ENCODE assay signal across 8 mouse cellular contexts in genomic region chrX:7790309-7790708, GRCm38 (mm10). TPM values are rescaled to one million over a fixed set of nuclear protein-coding genes. Genes with fewer than 3 reads are reported as not detected.
DNase-seq lines count a peak whose midpoint lies in the region; ATAC-seq and TF ChIP-seq lines count a peak whose summit lies in the region.

No protein-coding gene starts in this region.

- intact Hi-C loops in gastrocnemius, postnatal 14 days (cut with DNase I; ENCODE audit: low total_unique reads), result no loop called here

- no peaks in the 10 kb centered on the region for H3K36me3 ChIP-seq in kidney, postnatal 0 days (ENCODE audit: insufficient read depth, low read length)
- H3K36me3 ChIP-seq in hindbrain, embryonic 11.5 days (ENCODE audit: control insufficient read depth, insufficient read depth, low read length), result no peaks in the 10 kb centered on the region
- H3K36me3 ChIP-seq in midbrain, embryonic 16.5 days (ENCODE audit: control insufficient read depth, insufficient read depth, low read length), result 0 out of 2 replicates have a peak, but pooled peaks cover 3% of the 10 kb centered on the region

- peak; percentile 13 for DNase-seq in kidney, postnatal 0 days (ENCODE audit: low spot score)
- DNase-seq in kidney, adult 11 months, result no peak
- DNase-seq in adipocyte (ENCODE audit: low spot score), result peak; percentile 23
- no peak for DNase-seq in hindbrain, embryonic 11.5 days (ENCODE audit: low spot score)
- DNase-seq in adrenal gland, adult (ENCODE audit: inconsistent age in 2 of 2, low spot score in 1 of 2), result no peak
- DNase-seq in thymus, postnatal 0 days (ENCODE audit: low spot score), result no peak
- DNase-seq in gastrocnemius, postnatal 14 days, result no peak

- no peak for ATAC-seq in kidney, postnatal 0 days (replicated peaks; ENCODE audit: low FRiP score, low read depth)
- ATAC-seq in hindbrain, embryonic 11.5 days (ENCODE audit: low FRiP score), result peak; percentile 30; the same call in 1 of the 2 replicates
- no peak for ATAC-seq in midbrain, embryonic 16.5 days

- peak overlapping the region; percentile 59 for H3K4me2 ChIP-seq in kidney, postnatal 0 days (ENCODE audit: low read length)
- peak overlapping the region; percentile 27 for H3K4me2 ChIP-seq in hindbrain, embryonic 11.5 days (replicated peaks; ENCODE audit: low read depth, low read length)
- H3K4me2 ChIP-seq in midbrain, embryonic 16.5 days (ENCODE audit: low read length), result peak overlapping the region; percentile 80

- no peak for TF ChIP-seq CTCF in kidney, postnatal 0 days (IDR thresholded peaks at IDR 0.05; ENCODE audit: low read depth)

- WGBS in kidney, postnatal 0 days, result 32% methylated on average over 5 of the region's 5 CpGs
- WGBS in hindbrain, embryonic 11.5 days, result 31% methylated on average over 5 of the region's 5 CpGs
- 34% methylated on average over 5 of the region's 5 CpGs for WGBS in midbrain, embryonic 16.5 days

- H3K27ac ChIP-seq in kidney, postnatal 0 days, result no peak overlapping the region
- H3K27ac ChIP-seq in hindbrain, embryonic 11.5 days (ENCODE audit: low read depth, low read length), result no peak overlapping the region
- H3K27ac ChIP-seq in midbrain, embryonic 16.5 days (ENCODE audit: low read length), result peak overlapping the region; percentile 68

- no peaks in the 10 kb centered on the region for H3K4me1 ChIP-seq in kidney, postnatal 0 days (replicated peaks; ENCODE audit: insufficient read depth, low read length)
- H3K4me1 ChIP-seq in hindbrain, embryonic 11.5 days (replicated peaks; ENCODE audit: control insufficient read depth, insufficient read depth, low read length), result no peaks in the 10 kb centered on the region
- H3K4me1 ChIP-seq in midbrain, embryonic 16.5 days (ENCODE audit: control insufficient read depth, insufficient read depth, low read length), result peaks cover 9% of the 10 kb centered on the region

- peak overlapping the region; percentile 14; the same call in 1 of the 2 replicates for H3K9ac ChIP-seq in kidney, postnatal 0 days (ENCODE audit: low read depth, low read length)
- peak overlapping the region; percentile 58 for H3K9ac ChIP-seq in hindbrain, embryonic 11.5 days (ENCODE audit: low read depth, low read length)
- H3K9ac ChIP-seq in midbrain, embryonic 16.5 days (ENCODE audit: low read depth, low read length), result peak overlapping the region; percentile 68

- peak overlapping the region; percentile 37 for H3K4me3 ChIP-seq in kidney, postnatal 0 days (replicated peaks; ENCODE audit: low read depth, low read length)
- peak overlapping the region; percentile 51 for H3K4me3 ChIP-seq in hindbrain, embryonic 11.5 days (ENCODE audit: low read depth, low read length)
- H3K4me3 ChIP-seq in midbrain, embryonic 16.5 days (ENCODE audit: low read depth, low read length), result peak overlapping the region; percentile 56

- no peaks in the 10 kb centered on the region for H3K27me3 ChIP-seq in kidney, postnatal 0 days (ENCODE audit: insufficient read depth, low read length)
- H3K27me3 ChIP-seq in hindbrain, embryonic 11.5 days (ENCODE audit: control insufficient read depth, insufficient read depth, low read length), result no peaks in the 10 kb centered on the region
- H3K27me3 ChIP-seq in midbrain, embryonic 16.5 days (ENCODE audit: control insufficient read depth, insufficient read depth, low read depth, low read length), result no peaks in the 10 kb centered on the region

- H3K9me3 ChIP-seq in kidney, postnatal 0 days (replicated peaks; ENCODE audit: low read length), result no peaks in the 10 kb centered on the region
- H3K9me3 ChIP-seq in hindbrain, embryonic 11.5 days (ENCODE audit: control insufficient read depth, low read length), result no peaks in the 10 kb centered on the region
- no peaks in the 10 kb centered on the region for H3K9me3 ChIP-seq in midbrain, embryonic 16.5 days (replicated peaks; ENCODE audit: control insufficient read depth, low read length, poor library complexity, severe bottlenecking)

RNA-seq across cellular contexts. Expression of gene Gripap1, which starts 0.7 kb away (rescaled TPM):
- polyA plus RNA-seq in kidney, postnatal 0 days (2015; fragmentation: Nextera tagmentation; extraction: Ambion mirVana), result 29.6 and 30.1 TPM in 2 replicates
- 46.1 and 53.6 TPM in 2 replicates for polyA plus RNA-seq in hindbrain, embryonic 11.5 days (2014; fragmentation: Nextera tagmentation; extraction: Ambion mirVana)
- polyA plus RNA-seq in midbrain, embryonic 16.5 days (2015; fragmentation: Nextera tagmentation; extraction: Ambion mirVana), result 73.1 and 73.9 TPM in 2 replicates
- polyA plus RNA-seq in thymus, postnatal 0 days (2015; fragmentation: Nextera tagmentation; extraction: Ambion mirVana), result 40.2 and 48.1 TPM in 2 replicates
- 10 to 100 TPM; 16.8 to 17.4 TPM for total RNA-seq in gastrocnemius, postnatal 14 days (2021)

RNA-seq across cellular contexts. Expression of gene Tfe3, which starts 27.9 kb away (rescaled TPM):
- 22.9 and 24.1 TPM in 2 replicates for polyA plus RNA-seq in kidney, postnatal 0 days (2015; fragmentation: Nextera tagmentation; extraction: Ambion mirVana)
- 18.5 and 21.7 TPM in 2 replicates for polyA plus RNA-seq in hindbrain, embryonic 11.5 days (2014; fragmentation: Nextera tagmentation; extraction: Ambion mirVana)
- polyA plus RNA-seq in midbrain, embryonic 16.5 days (2015; fragmentation: Nextera tagmentation; extraction: Ambion mirVana), result 19.0 and 23.3 TPM in 2 replicates
- 11.4 TPM in 2 replicates for polyA plus RNA-seq in thymus, postnatal 0 days (2015; fragmentation: Nextera tagmentation; extraction: Ambion mirVana)
- 1 to 10 TPM; 8.8 to 9.7 TPM for total RNA-seq in gastrocnemius, postnatal 14 days (2021)

RNA-seq across cellular contexts. Expression of gene Kcnd1, which starts 31.8 kb away (rescaled TPM):
- polyA plus RNA-seq in kidney, postnatal 0 days (2015; fragmentation: Nextera tagmentation; extraction: Ambion mirVana), result 0.68 and 0.83 TPM in 2 replicates
- 1.6 and 2.2 TPM in 2 replicates for polyA plus RNA-seq in hindbrain, embryonic 11.5 days (2014; fragmentation: Nextera tagmentation; extraction: Ambion mirVana)
- polyA plus RNA-seq in midbrain, embryonic 16.5 days (2015; fragmentation: Nextera tagmentation; extraction: Ambion mirVana), result 3.3 and 3.8 TPM in 2 replicates
- polyA plus RNA-seq in thymus, postnatal 0 days (2015; fragmentation: Nextera tagmentation; extraction: Ambion mirVana), result 0.12 and 0.18 TPM in 2 replicates
- under 1 TPM; 0.66 to 0.68 TPM for total RNA-seq in gastrocnemius, postnatal 14 days (2021)

RNA-seq across cellular contexts. Expression of gene Ccdc120, which starts 39.6 kb away (rescaled TPM):
- 16.8 and 17.4 TPM in 2 replicates for polyA plus RNA-seq in kidney, postnatal 0 days (2015; fragmentation: Nextera tagmentation; extraction: Ambion mirVana)
- polyA plus RNA-seq in hindbrain, embryonic 11.5 days (2014; fragmentation: Nextera tagmentation; extraction: Ambion mirVana), result 19.9 and 21.5 TPM in 2 replicates
- 71.6 and 76.4 TPM in 2 replicates for polyA plus RNA-seq in midbrain, embryonic 16.5 days (2015; fragmentation: Nextera tagmentation; extraction: Ambion mirVana)
- 6.7 and 8.2 TPM in 2 replicates for polyA plus RNA-seq in thymus, postnatal 0 days (2015; fragmentation: Nextera tagmentation; extraction: Ambion mirVana)
- total RNA-seq in gastrocnemius, postnatal 14 days (2021), result 1 to 10 TPM in 1 of 2 experiments, under 1 TPM in 1; 0.86 to 1.8 TPM

RNA-seq across cellular contexts. Expression of gene Otud5, which starts 50.9 kb away (rescaled TPM):
- polyA plus RNA-seq in kidney, postnatal 0 days (2015; fragmentation: Nextera tagmentation; extraction: Ambion mirVana), result 31.8 and 36.8 TPM in 2 replicates
- 32.4 and 37.5 TPM in 2 replicates for polyA plus RNA-seq in hindbrain, embryonic 11.5 days (2014; fragmentation: Nextera tagmentation; extraction: Ambion mirVana)
- polyA plus RNA-seq in midbrain, embryonic 16.5 days (2015; fragmentation: Nextera tagmentation; extraction: Ambion mirVana), result 41.8 and 42.0 TPM in 2 replicates
- polyA plus RNA-seq in thymus, postnatal 0 days (2015; fragmentation: Nextera tagmentation; extraction: Ambion mirVana), result 55.0 and 55.6 TPM in 2 replicates
- total RNA-seq in gastrocnemius, postnatal 14 days (2021), result 10 to 100 TPM; 16.8 to 19.1 TPM

Comparison
In these comparisons a context has a peak if more than half of its experiments do, and no peak if none do; other contexts are left out.
1. DNase-seq: peak in kidney, postnatal 0 days (single experiment) and adipocyte (single experiment); none in kidney, adult 11 months (single experiment), hindbrain, embryonic 11.5 days (single experiment), adrenal gland, adult (0 of 2), thymus, postnatal 0 days (single experiment) and gastrocnemius, postnatal 14 days (single experiment).
2. H3K4me2 ChIP-seq: peak in every context shown above with its lines; median percentile 80 in midbrain, embryonic 16.5 days; 59 in kidney, postnatal 0 days; 27 in hindbrain, embryonic 11.5 days.
3. H3K9ac ChIP-seq: peak in every context shown above with its lines; median percentile 68 in midbrain, embryonic 16.5 days; 58 in hindbrain, embryonic 11.5 days; 14 in kidney, postnatal 0 days.
4. Peak in every context shown above with its lines, with median percentiles within 50 percentile points of each other: H3K4me3 ChIP-seq.